Mouse (Mus musculus) frontal cortex, adult (tissue): ENCODE results near the gene Lactbl1.

Experiments
- ATAC-seq: cut with Nextera tagmentation; 2 replicates; pipeline ENCODE4 v1.9.2; 2017; ENCODE audit warnings: mild to moderate bottlenecking, moderate library complexity, mixed read lengths; ENCODE audit not compliant: low TSS enrichment

The Lactbl1 gene

DNA sequence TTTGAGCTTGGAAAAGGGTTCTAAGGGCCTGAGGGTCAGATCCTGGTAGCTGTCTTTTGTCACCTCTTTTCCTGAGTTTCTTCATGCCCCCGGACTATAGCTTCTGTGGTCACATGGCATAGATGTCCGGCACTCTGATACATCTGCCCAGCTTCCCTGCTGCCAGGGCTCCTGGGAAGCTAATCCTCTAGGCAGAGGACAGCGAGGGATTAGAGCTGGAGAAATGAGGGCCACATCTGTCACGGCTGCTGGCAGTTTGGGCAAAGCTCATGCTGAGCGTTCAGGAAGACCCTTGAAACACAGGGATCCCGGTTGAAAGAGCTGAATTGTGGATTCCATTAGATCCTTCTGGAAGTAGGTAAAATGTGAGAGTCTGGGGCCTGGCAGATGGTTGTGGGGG is at the start of gene Lactbl1:
Gene Lactbl1, plus strand, starts transcription at position 234 of the 400 bp plus-strand sequence.
- no peak for ATAC-seq

DNA sequence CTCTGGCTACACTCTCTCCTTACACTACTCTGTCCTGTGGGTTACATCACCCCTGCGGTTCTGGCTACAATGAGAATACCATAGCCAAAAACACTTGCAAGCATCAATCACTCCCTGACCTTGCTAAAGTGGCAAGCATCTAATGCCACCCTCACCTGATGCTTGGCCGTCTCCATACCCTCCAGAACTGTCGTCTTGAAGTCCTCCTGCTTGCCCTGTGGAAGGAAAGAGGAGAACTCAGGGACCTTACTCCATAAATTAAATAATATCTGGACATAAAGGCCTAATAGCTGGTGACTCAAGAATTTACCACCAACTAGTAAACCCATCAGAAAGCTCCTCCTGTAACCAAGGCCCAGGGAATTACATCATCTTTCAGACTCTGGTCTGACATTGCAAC is 40.5 kb upstream of the Lactbl1 start:
- no peak for ATAC-seq

DNA sequence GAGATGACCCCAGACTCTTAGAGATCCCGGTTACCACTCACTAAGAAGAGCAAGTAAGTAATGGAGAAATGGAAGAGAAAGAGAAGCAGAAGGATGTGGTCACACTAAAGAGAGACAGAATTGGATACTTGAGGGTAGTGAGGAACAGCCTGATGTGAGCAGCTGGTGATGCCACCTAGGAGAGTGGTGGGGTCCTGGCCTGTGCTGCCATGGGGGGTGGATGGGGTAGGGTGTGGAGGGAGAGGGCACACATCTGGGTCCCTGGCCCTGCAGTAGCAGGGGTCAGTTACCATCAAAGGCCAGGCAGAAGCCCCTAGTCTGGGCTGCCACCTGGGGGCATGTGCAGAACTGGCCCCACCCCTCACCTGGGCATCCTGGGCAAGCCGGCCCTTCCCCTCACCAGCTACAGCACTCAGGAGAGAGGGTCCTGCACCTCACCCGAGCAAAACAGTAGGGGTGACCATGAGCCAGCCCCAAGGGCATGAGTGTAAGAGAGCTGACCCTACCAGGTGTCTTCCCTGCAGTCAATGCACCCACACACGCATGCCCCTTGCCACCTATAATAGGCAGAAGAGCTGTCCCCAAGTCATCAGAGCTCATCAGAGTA is 35.1 kb upstream of the Lactbl1 start:
- no peak for ATAC-seq

DNA sequence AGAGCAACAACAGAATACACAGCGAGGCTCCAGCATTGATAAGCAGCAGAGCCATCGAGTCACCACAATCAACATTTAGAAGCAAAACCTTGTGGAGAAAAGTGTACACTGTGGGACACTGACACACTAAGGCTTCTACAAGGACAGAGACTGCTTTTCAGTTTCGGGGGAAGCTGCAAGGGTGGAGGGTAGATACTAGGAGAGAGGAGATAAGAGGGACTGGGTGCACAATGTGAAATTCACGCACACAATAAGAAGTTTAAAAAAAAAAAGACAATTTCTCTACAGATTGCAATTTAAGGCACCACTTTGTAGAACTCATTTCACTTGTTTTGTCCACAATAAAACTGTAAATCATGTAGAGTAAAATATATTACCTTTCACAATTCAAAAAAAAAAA is 34.4 kb upstream of the Lactbl1 start:
- ATAC-seq = no peak

DNA sequence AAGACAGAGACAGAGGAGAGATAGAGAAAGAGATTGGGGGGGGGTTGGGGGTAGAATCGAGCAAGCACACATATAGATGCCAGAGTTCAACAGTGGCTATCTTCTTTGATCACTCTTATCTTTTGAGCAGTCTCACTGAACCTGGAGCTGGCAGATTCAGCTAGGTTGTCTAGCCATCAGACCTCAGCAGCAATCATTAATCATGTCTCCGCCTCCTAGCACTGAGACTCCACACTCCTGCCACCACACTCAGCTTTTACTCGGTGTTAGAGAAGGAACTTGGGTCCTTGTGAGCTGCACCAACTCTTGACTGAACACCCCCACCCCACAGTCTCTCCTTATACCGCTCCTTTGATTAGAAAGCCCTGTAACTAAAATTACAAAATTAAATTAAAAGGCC is 30.3 kb upstream of the Lactbl1 start:
- no peak for ATAC-seq

DNA sequence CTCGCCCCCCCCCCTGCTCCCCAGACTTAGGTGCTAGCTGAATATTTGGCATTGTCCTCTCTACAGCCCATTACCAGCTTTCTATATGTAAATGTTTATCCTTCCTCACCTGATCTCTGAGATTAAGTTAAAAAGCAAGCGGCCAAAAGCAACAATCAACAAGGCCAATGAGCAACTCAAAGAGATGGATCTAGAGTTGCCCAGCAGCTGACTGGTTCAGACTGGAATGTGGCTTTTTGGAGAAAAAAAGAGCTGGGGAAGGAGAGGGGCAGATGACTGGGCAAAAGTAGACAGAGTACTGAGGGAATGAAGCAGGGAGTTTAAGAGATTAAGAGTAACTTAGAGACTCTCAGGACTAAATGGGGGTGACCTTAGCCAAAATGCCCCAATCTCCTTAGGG is 28.4 kb upstream of the Lactbl1 start:
- ATAC-seq = no peak

DNA sequence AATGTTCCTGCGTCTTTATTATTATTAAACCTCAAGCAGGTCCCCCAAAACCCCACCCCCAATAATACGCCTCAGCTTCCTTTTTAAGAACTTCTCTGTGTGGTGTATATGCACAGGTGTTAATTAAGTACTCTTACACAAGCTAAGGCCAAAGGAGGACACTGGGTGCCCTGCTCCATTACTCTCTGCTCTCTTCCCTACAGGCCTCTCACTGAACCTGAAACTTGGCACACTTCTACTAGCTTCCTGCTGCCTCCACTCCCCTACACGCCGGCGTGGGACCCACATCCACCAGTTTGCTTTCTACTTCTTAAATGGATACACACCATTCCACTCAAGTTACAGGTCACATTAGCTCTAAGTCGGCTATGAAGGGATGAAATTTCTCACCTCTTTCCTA is 27.2 kb upstream of the Lactbl1 start:
- ATAC-seq = no peak

DNA sequence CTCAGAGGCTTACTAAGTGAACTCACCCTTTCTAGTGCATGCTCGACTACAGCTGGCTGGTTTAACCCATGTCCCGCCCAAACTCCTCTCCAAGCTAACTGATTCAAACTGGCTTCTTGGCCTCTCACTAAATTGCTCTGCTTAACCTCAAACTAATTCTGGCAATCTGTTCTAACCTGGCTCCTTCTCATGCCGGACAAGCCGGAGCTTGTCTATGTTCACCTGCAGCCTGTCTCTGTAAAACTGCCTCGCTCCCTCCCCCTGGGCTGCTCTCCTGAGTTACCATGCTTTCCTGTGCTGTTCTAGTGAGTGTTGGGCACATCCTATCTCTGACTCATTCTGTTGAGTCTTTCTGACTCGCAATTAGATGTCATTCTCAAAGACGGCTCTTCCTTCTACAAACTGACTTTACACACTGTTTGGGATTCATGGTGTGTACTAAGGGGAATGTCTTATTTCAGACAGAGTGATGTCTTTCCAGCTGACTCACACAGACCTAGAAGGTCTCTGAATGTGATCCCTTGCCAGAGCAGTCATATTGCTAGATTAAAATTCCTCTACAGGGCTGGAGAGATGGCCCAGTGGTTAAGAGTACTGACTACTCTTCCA is 24.0 kb upstream of the Lactbl1 start:
- ATAC-seq = no peak

DNA sequence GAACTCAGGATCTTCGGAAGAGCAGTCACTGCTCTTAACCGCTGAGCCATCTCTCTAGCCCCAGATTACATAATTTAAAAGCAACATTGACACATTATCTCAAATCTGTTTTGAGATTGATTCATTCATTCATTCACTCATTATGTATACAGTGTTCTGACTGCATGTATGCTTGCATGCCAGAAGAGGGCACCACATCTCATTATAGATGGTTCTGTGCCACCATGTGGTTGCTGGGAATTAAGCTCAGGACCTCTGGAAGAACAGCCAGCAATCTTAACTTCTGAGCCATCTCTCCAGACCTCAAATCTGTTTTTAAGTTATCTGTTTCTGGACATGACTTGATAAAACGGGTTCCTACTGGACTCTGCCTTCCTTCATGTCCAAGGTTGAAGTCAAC is 22.6 kb upstream of the Lactbl1 start:
- ATAC-seq = no peak

DNA sequence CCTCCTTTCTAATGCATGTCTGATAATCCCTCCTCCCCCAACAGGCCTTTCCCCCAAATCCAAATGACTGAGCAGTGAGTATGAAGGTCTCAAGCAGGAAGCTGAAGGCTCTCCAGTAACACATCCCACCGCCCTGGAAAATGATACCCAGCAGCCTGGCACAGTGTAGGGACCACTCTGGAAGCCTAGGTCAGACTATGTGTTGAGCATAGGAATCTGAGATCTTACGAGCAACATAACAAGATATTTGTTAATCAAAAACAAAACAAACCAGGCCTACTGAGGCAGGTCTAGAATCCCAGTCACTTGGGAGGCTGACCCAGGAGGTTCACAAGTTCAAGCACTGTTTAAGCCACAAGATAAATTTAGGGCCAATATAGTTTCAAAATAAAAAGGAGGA is 21.9 kb upstream of the Lactbl1 start:
- no peak for ATAC-seq

DNA sequence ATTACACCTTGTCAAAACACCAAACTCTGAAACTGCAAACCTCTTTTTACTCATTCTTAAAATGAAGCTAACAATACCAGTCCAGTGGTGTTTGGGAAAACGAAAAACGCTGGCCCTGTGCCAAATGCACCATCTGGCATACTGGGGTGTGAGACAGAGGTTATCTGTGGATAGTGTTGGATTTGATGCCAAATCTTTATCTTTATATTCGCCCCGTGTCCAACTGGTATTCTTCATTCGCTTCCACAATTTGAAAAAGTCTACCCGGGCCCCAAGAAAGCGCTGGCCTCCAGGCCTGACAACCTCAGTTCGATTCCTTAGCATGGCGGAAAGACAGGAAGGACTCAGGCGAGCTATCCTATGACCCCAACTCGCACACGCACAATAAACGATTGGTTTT is 20.9 kb upstream of the Lactbl1 start:
- no peak for ATAC-seq

DNA sequence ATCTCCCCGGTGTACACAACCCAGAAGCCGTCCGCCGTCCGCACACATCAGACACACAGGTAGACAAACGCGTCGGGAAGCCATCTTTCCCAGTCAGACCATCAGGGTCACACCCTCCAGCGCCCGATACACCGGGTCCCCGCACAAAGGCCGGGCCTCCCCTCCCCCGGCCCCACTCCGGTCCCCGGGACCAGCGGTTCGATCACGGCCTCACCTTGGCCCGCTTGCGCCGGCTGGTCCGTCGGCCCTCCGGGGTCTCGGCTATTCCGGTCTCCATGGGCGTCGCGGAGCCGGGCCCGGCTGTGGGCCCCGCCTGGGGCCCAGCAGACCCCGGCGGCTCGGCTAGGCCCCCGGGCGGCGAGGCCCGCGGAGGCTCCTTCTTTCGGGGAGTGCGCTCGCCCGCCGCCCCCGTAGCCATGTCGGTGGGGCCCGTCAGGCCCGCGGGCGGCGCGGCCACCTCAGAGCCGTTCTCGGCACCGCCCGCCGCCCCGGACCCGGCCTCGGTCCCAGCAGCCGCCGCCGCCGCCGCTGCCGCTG is 20.3 kb upstream of the Lactbl1 start:
- ATAC-seq = peak; percentile 38

DNA sequence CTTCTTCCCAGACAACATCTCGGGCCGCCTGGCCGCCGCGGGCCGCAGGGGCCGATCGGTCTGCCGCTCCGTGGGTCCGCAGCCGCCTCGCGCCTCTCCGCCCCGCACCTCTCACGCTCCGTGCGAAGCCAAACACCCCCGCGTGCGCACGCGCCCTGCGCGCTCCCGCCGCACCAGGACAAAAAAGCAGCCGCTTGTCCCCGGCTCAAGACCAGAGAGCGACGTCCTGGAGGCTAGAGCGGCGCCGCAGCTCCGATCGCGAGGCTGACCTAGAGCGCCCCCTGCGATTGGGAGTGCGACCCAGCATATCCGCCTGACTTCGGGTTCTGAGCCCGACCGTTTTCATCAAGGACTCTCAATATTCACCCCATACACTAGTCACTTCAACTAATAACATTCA is 19.9 kb upstream of the Lactbl1 start, which contains the start of gene Kdm1a:
Gene Kdm1a, minus strand, starts transcription at position 156 of the 400 bp plus-strand sequence.
- peak; percentile 92 for ATAC-seq

DNA sequence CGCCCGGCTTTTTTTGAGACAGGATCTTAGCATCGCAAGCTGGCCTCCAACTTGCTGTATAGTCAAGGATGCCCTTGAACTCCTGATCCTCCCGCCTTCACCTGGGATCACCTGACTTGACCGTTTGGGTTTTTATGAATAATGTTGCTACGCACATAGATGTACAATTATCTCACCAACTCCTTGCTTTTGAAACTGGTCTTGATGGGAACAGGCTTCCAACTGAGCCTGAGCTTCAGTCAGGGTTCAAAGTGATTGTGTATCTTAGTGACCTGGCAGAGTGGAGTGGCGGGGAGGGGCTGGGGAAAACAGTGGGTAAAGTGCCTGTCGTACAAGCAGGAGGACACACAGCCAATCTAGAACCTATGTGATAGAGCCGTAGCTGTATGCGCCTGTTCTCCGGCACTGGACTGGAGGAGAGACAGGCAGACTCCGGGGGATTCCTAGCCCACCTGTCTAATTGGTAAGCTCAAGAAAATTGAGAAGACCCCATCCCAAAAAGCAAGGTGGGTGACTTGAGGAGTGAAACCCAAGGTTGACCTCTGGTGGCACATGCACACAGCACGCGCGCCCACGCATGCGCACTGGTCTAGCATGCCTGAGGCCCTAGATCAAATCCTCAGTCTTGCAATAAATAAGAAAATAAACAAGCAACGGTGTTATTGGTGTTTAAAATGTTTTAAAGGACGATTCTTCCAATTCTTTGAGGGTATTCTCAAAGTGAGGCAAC is 16.5 kb upstream of the Lactbl1 start:
- ATAC-seq = no peak

DNA sequence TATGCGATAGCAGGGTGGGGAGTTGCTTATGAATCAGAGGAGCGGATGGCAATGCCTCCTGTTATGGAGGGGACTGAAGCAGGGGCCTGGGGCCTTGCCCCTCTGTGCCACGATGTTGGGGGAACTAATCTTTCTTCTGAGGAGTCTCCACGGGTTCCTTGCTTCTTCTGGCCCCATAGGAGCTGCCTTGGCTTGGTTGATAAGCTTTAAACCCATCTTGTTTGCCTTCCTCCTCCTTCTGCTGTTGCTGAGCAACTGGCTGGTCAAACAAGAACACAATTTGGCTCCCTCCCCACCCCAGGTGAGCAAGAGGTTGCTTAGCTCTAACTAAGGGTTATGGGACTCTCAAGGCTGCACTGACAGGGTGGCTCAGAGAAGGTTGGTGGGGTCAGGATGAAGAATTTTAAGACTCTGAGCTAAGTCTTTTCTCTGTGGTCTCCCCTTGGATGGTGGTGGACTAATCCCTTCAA is 12.0 kb upstream of the Lactbl1 start, which contains the start of gene Tex46:
Gene Tex46, plus strand, starts transcription at position 51 of the 470 bp plus-strand sequence.
- ATAC-seq = no peak

DNA sequence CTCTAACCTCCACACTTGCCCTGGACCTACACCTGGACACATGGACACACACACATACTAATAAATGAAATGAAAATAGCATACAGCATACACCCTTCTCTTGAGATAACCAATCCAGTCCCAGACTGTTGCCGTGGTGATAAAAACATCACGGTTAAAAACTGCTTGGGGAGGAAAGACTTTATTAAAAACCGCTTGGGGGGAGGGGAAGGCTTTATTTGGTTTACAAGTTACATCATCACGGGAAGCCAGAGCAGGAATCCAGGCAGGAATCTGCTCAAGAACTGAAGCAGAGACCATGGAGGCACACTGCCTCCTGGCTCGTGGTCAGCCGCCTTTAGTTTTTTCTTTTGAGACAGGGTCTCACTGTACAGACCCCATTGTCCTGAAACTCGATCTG is 8.8 kb upstream of the Lactbl1 start:
- ATAC-seq = no peak

DNA sequence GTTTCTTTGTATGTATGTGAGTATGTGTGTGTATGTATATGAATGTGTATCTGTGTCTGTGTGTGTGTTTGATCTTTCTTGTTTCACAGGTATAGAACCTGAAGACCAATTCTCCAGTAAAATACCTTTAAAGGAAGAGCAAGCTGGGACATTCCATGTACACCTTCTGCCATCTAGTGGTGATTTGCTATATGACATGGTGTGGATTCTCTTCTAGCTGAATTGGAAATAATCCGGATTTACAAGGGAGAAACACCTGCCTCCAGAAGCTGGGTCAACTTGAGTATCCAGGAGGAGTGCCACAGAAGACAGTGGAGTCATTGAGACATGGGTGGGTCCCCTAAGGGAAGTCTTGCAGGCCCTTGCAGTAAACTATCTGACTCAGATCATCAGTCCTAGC is 1.1 kb upstream of the Lactbl1 start:
- ATAC-seq = peak; percentile 50; the same call in 1 of the 2 replicates

DNA sequence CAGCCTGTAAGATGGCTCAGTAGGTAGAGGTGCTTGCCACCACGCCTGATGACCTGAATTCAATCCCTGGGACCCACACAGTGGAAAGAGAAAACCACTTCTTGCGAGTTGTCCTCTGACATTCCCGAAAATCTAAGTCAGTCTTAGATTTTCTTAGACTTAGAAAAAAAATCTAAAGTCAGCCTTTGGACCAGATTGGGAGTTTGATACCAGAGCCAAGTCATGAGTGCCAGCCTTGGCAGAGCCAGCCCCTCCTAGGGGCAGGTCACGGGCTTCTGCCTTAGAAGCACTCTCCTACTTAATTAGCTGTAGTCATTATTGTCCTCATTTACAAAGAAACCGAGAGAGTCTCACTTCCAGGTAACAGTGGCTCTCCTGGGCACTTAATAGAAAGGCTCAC is 465 bp upstream of the Lactbl1 start:
- ATAC-seq = no peak

DNA sequence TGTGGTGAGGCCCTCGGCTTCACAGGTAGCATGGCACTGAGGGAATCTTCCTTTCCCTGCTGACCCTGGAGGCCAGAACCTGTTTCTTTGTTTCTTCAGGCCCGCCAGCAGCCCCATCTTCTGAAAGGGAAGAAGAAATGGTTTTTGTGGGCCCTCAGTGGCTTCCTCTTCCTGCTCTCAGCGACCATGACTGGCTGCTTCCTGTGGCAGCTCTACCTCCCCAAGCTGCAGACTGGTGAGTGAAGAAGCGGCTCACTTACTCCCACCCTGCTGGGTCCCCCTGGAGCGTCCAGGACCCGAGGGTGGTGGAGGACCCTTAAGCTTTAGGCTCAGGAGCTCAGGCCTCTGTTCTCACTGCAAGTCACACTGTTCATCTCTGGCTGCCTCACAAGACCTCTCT is 4.2 kb downstream of the Lactbl1 start:
- ATAC-seq = no peak

DNA sequence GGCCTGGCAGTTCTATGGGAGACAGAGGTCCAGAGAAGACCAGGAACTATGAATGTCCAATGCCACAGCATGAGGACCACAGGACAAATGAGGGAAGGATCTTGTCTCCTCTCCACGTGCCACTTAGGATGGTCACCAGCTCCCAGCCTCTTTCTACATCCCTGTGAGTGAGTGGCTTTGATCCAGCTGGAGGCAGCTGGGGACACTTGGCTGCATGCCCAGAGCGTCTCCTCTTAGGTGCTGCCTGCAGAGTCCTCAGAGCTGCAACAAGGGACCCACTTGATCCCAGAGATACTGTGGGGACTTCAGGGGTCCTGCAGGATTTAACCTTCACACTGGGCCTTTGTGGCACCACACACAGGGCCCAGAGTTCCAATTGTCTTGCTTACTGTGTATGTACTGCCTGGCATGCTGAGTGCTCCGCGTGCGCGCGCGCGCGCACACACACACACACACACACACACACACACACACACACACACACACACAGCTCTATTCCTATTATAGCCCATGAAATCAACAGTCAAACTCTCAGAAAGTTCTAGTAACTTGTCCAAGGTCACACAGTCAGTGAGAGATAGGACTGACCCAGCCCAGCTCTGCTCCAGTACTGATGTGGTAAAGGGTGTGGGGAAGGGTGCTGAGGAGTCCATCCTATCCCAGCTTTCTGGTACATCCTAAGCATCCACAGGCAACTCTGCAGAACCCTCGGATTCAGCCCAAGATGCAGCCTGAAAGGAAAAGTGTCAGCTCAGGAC is 9.0 kb downstream of the Lactbl1 start:
- ATAC-seq = 0 out of 2 replicates have a peak, but pooled peaks have one; percentile 44

DNA sequence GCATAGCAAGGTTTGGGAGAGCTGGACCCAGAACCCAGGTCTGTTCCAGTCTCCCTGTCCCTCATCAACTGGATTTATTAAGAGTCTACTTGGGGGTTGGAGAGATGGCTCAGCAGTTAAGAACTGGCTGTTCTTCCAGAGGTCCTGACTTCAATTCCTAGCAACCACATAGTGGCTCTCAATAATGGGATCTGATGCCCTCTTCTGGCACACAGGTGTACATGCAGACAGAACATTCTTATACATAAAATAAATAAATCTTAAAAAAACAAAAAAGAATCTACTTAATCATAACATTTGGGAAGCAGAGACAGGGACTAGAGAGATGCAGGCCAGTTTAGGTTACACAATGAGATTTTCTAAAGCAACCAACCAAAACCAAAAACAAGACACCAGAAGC is 13.6 kb downstream of the Lactbl1 start:
- ATAC-seq = no peak

DNA sequence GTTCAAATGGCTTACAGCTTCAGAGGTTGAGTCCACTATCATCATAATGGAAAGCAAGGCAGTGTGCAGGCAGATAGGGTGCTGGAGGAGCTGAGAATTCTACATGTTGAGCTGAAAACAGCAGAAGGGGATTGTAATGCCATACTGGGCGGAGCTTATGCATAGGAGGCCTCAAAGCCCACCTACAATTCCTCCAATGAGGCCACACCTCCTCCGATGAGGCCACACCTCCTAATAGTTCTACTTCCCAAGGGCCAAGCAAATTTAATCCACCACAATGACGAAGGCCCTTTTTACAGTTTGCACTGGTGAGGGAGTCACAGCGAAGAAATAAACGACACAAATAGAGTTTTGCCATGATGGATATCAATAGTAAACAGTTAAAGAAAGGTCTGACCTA is 14.1 kb downstream of the Lactbl1 start:
- ATAC-seq = no peak
